Mouse (Mus musculus) kidney, adult 2 months (tissue): ENCODE results near the gene Dnajb13. TPM values are rescaled to one million over a fixed set of nuclear protein-coding genes. Genes with fewer than 3 reads are reported as not detected.

Source experiments
- DNase-seq: peaks from one replicate; pipeline ENCODE4 v3.0.0; 2021
- H3K27ac ChIP-seq: fragments of 200-500 bp; 2 replicates; pipeline ENCODE4 v1.5.1; 2012; ENCODE audit warnings: low read depth, low read length, control low read depth, inconsistent platforms; ENCODE audit not compliant: insufficient read depth
- H3K27me3 ChIP-seq: fragments of 200-500 bp; replicated peaks from 2 replicates; pipeline ENCODE4 v1.6.1; 2012; ENCODE audit warnings: mild to moderate bottlenecking, moderate library complexity, low read length, inconsistent platforms; ENCODE audit not compliant: control insufficient read depth, insufficient read depth
- H3K36me3 ChIP-seq: fragments of 200-500 bp; 2 replicates; pipeline ENCODE4 v1.6.1; 2012; ENCODE audit warnings: mild to moderate bottlenecking, moderate library complexity, low read length, inconsistent platforms; ENCODE audit not compliant: control insufficient read depth, insufficient read depth
- H3K4me1 ChIP-seq: fragments of 200-500 bp; 2 replicates; pipeline ENCODE4 v1.6.1; 2011; ENCODE audit warnings: low read length; ENCODE audit not compliant: control insufficient read depth, insufficient read depth
- H3K4me3 ChIP-seq: fragments of 200-500 bp; 2 replicates; pipeline ENCODE4 v1.5.1; 2011; ENCODE audit warnings: mild to moderate bottlenecking, low read depth, low read length, control low read depth; ENCODE audit not compliant: insufficient read depth
- CTCF ChIP-seq: fragments of 200-500 bp; conservative IDR thresholded peaks from 2 replicates; pipeline ENCODE4 v1.5.1; 2011; ENCODE audit warnings: low read depth, mild to moderate bottlenecking, control low read depth, low read length, moderate library complexity, mixed read lengths; ENCODE audit not compliant: insufficient read depth, insufficient read length
- POLR2A ChIP-seq: fragments of 200-500 bp; IDR thresholded peaks from one replicate; pipeline ENCODE4 v1.6.1; 2011; ENCODE audit warnings: low read depth, low read length, control low read depth
- WGBS: fragments of 180-500 bp; shearing (Covaris S2); methylation state at CpG from one replicate; pipeline ENCODE4 v1.1.7; 2018; 5-methylcytosine and 5-hydroxymethylcytosine counted together
- polyA plus RNA-seq: library from polyadenylated mRNA; depleted of rRNA; stranded (reverse); fragments of >200 nt; gene quantifications from 2 replicates; pipeline ENCODE4 v1.2.3, GENCODE M21; 2012; rRNA removed

Gene Dnajb13
- polyA plus RNA-seq, 1 experiment = 0.36 TPM

DNA sequence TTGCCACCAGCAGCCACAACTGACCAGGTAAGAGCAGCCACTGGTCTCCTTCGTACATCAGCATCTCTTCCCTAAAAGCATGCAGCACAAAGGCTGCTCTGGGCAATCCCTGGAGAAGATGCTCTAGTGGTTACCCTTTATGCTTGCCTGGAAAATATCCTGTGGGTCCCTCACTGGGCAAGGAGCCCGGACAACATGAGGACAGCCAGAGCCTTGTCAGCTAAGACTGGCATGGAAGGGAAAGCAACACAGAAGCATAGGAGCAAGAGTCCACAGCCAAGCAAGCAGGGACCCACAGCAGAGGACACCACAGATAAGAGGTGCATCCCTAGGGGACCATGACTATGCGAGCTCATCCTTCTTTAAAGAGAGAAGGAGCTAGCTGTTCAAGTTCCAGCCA, 54.9 kb downstream of the Dnajb13 start:
- no peak for DNase-seq
- no peaks in the 10 kb centered on the region for H3K27me3 ChIP-seq
- H3K4me3 ChIP-seq = no peak overlapping the region
- no peaks in the 10 kb centered on the region for H3K36me3 ChIP-seq
- H3K27ac ChIP-seq = no peak overlapping the region
- H3K4me1 ChIP-seq = peaks cover 34% of the 10 kb centered on the region
- TF ChIP-seq CTCF = no peak
- TF ChIP-seq POLR2A = no peak
- 97% methylated on average over 3 of the region's 3 CpGs for WGBS

DNA sequence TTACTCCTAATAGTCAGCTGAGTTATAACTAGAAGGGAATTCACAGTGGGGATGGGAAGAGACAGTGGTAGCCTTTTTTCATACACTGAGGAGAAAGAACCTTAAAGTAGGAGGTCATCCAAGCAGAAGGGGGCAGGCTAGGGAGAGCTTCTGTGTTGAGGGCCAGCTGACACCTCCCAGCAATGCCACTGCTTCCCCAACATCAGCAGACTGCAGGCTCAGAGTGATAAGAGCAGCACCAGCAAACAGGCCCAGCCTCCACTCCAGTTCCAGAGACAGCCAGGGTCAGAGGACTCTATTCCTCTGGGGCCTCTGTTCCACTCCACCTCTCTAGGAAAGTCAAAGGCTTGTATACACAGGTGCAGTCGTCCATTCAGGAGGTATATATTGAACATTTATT, 56.6 kb downstream of the Dnajb13 start:
- H3K4me3 ChIP-seq = no peak overlapping the region
- H3K27me3 ChIP-seq = no peaks in the 10 kb centered on the region
- peaks cover 18% of the 10 kb centered on the region for H3K4me1 ChIP-seq
- no peak for TF ChIP-seq CTCF
- TF ChIP-seq POLR2A = no peak
- no peak overlapping the region for H3K27ac ChIP-seq
- no peak for DNase-seq
- 58% methylated on average over 1 of the region's 1 CpGs for WGBS
- H3K36me3 ChIP-seq = 0 out of 2 replicates have a peak, but pooled peaks cover under 1% of the 10 kb centered on the region

Other genes with a start within 250 kb of the Dnajb13 start
- 0.19 and 0.22 TPM in 2 replicates for gene P4ha3, start 229.4 kb downstream of the Dnajb13 start, polyA plus RNA-seq
- gene C2cd3, start 142.7 kb downstream of the Dnajb13 start, polyA plus RNA-seq = 16.7 and 16.8 TPM in 2 replicates
- 94.0 and 100 TPM in 2 replicates for gene Ppme1, start 142.7 kb downstream of the Dnajb13 start, polyA plus RNA-seq
- gene Ucp3, start 42.0 kb downstream of the Dnajb13 start, polyA plus RNA-seq = 4.0 and 5.0 TPM in 2 replicates
- 153 and 172 TPM in 2 replicates for gene Ucp2, start 21.6 kb downstream of the Dnajb13 start, polyA plus RNA-seq
- 12.6 and 16.1 TPM in 2 replicates for gene Coa4, start 22.1 kb upstream of the Dnajb13 start, polyA plus RNA-seq
- gene Rab6a, start 92.5 kb upstream of the Dnajb13 start, polyA plus RNA-seq = 21.1 and 21.4 TPM in 2 replicates
- gene Mrpl48, start 93.3 kb upstream of the Dnajb13 start, polyA plus RNA-seq = 21.0 and 27.5 TPM in 2 replicates
- 37.3 and 44.9 TPM in 2 replicates for gene Plekhb1, start 147.5 kb upstream of the Dnajb13 start, polyA plus RNA-seq
- gene Fam168a, start 191.7 kb upstream of the Dnajb13 start, polyA plus RNA-seq = 47.1 and 65.7 TPM in 2 replicates